Mouse (Mus musculus) intestine, embryonic 16.5 days (tissue): ENCODE measurements around the gene Tmem222. TPM values are rescaled to one million over a fixed set of nuclear protein-coding genes. Genes with fewer than 3 reads are reported as not detected.

Experiments
- ATAC-seq: fragments of 200-750 bp; cut with Nextera tagmentation; 2 replicates; pipeline ENCODE4 v1.8.0; 2017; ENCODE audit warnings: moderate TSS enrichment, moderate library complexity
- H3K27ac ChIP-seq: fragments of 300-500 bp; sonication (generic); 2 replicates; pipeline ENCODE4 v1.5.1; 2014; ENCODE audit warnings: mild to moderate bottlenecking, low read length
- H3K27me3 ChIP-seq: fragments of 300-500 bp; sonication (generic); replicated peaks from 2 replicates; pipeline ENCODE4 v1.6.1; 2014; ENCODE audit warnings: low read length, control low read depth, mixed read lengths; ENCODE audit not compliant: control insufficient read depth, insufficient read depth
- H3K36me3 ChIP-seq: fragments of 300-500 bp; sonication (generic); 2 replicates; pipeline ENCODE4 v1.6.1; 2014; ENCODE audit warnings: low read length, control low read depth; ENCODE audit not compliant: control insufficient read depth, insufficient read depth
- H3K4me1 ChIP-seq: fragments of 300-500 bp; sonication (generic); 2 replicates; pipeline ENCODE4 v1.6.1; 2014; ENCODE audit warnings: low read length, control low read depth, mixed read lengths; ENCODE audit not compliant: control insufficient read depth, insufficient read depth
- H3K4me2 ChIP-seq: fragments of 300-500 bp; sonication (generic); 2 replicates; pipeline ENCODE4 v1.6.1; 2014; ENCODE audit warnings: low read depth, low read length, control low read depth
- H3K4me3 ChIP-seq: fragments of 300-500 bp; sonication (generic); 2 replicates; pipeline ENCODE4 v1.5.1; 2014; ENCODE audit warnings: mild to moderate bottlenecking, low read length
- H3K9ac ChIP-seq: fragments of 300-500 bp; sonication (generic); 2 replicates; pipeline ENCODE4 v1.6.1; 2014; ENCODE audit warnings: low read depth, low read length
- H3K9me3 ChIP-seq: fragments of 300-500 bp; sonication (generic); 2 replicates; pipeline ENCODE4 v1.6.1; 2016; ENCODE audit warnings: low read length, control low read depth; ENCODE audit not compliant: control insufficient read depth
- WGBS: fragments of 180-500 bp; shearing (Covaris S2); extraction: QIAGEN DNeasy Blood & Tissue Kit; methylation state at CpG from one replicate; pipeline ENCODE4 v1.1.7; 2014; 5-methylcytosine and 5-hydroxymethylcytosine counted together
- polyA plus RNA-seq: library from polyadenylated mRNA; unstranded; fragments of >200 nt; fragmentation: Nextera tagmentation; extraction: Ambion mirVana; gene quantifications from 2 replicates; pipeline ENCODE4 v1.2.1, GENCODE M21; 2015

The Tmem222 gene
- polyA plus RNA-seq, 1 experiment from 2014 or later, result 75.7 TPM

DNA sequence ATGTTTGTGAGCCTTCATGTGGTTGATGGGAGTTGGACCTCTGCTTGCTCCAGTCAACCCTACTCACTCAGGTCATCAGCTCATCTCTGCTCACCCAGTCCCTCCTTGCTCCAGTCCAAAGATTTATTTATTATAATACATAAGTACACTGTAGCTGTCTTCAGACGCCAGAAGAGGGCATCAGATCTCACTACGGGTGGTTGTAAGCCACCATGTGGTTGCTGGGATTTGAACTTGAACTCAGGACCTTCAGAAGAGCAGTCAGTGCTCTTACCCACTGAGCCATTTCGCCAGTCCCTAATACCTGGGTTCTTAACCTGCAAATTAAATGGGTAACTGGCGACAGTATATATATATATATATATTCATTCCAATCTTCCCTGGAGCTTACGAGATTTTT, 42.2 kb downstream of the Tmem222 start:
- ATAC-seq, result no peak
- H3K4me3 ChIP-seq, result no peak overlapping the region
- 80% methylated on average over 5 of the region's 5 CpGs for WGBS
- no peaks in the 10 kb centered on the region for H3K36me3 ChIP-seq
- no peak overlapping the region for H3K27ac ChIP-seq
- H3K4me1 ChIP-seq, result peaks cover 2% of the 10 kb centered on the region; the same call in 1 of the 2 replicates
- H3K9me3 ChIP-seq, result no peaks in the 10 kb centered on the region
- H3K4me2 ChIP-seq, result no peak overlapping the region
- H3K27me3 ChIP-seq, result no peaks in the 10 kb centered on the region
- no peak overlapping the region for H3K9ac ChIP-seq

DNA sequence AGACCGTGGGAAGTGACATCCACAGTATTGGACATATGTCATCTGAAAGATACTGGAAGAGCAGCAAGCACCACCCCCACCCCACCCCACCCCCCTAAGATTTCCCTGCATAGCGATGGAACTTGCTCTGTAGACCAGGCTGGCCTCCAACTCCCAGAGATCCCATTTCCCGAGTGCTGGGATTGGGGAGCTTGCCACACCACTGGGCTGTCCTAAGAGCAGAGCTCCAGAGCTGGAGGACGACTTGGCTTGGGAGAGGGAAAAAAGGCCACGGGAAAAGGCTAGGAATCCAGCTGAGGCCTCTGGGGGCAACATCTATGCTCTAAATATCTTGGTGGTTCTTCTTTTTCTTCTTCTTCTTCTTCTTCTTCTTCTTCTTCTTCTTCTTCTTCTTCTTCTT, 42.8 kb downstream of the Tmem222 start:
- H3K36me3 ChIP-seq, result no peaks in the 10 kb centered on the region
- H3K4me3 ChIP-seq, result no peak overlapping the region
- H3K27me3 ChIP-seq, result no peaks in the 10 kb centered on the region
- H3K9ac ChIP-seq, result no peak overlapping the region
- no peak for ATAC-seq
- 56% methylated on average over 5 of the region's 5 CpGs for WGBS
- H3K4me2 ChIP-seq, result no peak overlapping the region
- H3K27ac ChIP-seq, result no peak overlapping the region
- H3K4me1 ChIP-seq, result no peaks in the 10 kb centered on the region
- no peaks in the 10 kb centered on the region for H3K9me3 ChIP-seq

DNA sequence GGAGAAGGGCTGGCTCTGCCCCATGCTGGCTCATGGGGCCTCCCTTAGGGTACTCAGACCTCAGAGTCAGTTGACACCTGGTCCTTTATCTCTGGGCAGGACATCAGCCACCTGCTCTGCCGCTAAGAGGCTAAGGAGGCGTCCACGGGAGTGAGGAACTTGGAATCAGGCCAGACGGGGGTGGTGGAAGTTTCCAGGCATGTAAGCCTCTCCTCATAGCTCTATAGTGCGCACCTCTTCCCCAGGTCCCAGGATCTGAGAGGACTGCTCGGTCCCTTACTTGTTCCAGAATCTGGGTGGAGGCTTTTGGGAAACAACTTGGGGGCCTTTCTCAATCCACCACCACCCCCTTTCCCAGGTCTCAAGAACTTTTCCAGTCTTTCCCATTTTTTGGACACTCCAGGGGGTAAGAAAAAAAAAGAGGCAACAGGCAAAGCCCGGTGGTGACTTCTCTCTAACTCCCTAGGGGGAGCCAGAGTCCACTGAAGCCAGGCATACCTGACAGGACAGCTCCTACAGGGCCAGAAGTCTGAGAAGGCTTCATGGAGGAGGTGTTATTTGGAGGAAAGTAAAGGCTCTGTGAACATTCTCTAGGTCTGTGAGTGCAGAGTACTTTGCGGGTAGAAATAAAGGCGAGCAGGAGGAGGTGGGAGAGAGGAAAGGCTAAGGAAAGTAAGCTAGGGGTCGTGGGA, 44.2 kb downstream of the Tmem222 start:
- no peak overlapping the region for H3K4me2 ChIP-seq
- H3K9me3 ChIP-seq, result no peaks in the 10 kb centered on the region
- H3K9ac ChIP-seq, result no peak overlapping the region
- H3K27me3 ChIP-seq, result no peaks in the 10 kb centered on the region
- no peaks in the 10 kb centered on the region for H3K36me3 ChIP-seq
- WGBS, result 32% methylated on average over 10 of the region's 10 CpGs
- H3K4me3 ChIP-seq, result no peak overlapping the region
- H3K4me1 ChIP-seq, result no peaks in the 10 kb centered on the region
- ATAC-seq, result peak; percentile 31; the same call in 1 of the 2 replicates
- H3K27ac ChIP-seq, result no peak overlapping the region

DNA sequence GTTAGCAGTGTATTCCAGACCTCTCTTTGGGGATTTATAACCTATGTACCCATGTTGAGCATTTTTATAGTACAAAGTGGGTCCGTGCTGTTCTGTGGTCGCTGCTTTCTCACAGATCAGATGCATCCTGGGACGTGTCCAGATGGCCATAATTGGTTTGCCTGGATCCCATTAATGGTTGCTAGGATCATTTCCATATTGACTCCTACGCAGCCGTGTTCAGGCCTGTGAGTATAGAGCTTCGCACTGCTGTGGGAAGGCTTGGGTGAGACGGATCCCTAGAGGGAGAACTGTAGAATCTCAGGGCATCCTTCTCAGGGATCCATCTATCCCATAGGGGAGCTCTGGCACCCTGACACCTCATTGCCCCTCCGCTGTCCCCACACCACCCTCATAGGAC, 48.0 kb downstream of the Tmem222 start:
- no peaks in the 10 kb centered on the region for H3K36me3 ChIP-seq
- no peak overlapping the region for H3K27ac ChIP-seq
- no peak overlapping the region for H3K4me2 ChIP-seq
- no peak overlapping the region for H3K9ac ChIP-seq
- WGBS, result 66% methylated on average over 8 of the region's 8 CpGs
- no peak for ATAC-seq
- no peaks in the 10 kb centered on the region for H3K4me1 ChIP-seq
- H3K4me3 ChIP-seq, result no peak overlapping the region
- H3K27me3 ChIP-seq, result no peaks in the 10 kb centered on the region
- H3K9me3 ChIP-seq, result no peaks in the 10 kb centered on the region

DNA sequence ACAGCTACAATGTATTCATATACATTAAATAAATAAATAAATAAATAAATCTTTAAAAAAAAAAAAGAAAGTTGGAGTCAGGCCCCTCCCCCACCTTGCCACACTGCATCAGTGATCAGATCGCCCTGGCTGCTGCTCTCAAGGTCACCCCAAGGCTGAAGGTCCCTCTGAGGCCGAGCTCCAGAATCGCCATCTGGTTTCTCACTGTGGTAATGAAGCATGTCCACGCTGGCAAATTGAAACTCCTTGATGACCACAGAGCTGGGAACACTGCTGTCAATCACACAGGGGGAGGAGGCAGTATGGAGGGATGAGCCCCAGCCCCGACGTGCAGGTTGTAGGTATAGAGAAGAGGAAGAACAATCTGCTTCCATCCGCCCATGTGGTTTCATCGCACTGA, 50.0 kb downstream of the Tmem222 start:
- Histone ChIP-seq H3K4me3 (no peak overlapping the region), H3K27ac (no peak overlapping the region), H3K27me3 (no peaks in the 10 kb centered on the region), H3K4me1 (no peaks in the 10 kb centered on the region), H3K36me3 (no peaks in the 10 kb centered on the region), H3K4me2 (no peak overlapping the region), H3K9ac (no peak overlapping the region), H3K9me3 (no peaks in the 10 kb centered on the region)
- no peak for ATAC-seq
- 68% methylated on average over 8 of the region's 8 CpGs for WGBS

DNA sequence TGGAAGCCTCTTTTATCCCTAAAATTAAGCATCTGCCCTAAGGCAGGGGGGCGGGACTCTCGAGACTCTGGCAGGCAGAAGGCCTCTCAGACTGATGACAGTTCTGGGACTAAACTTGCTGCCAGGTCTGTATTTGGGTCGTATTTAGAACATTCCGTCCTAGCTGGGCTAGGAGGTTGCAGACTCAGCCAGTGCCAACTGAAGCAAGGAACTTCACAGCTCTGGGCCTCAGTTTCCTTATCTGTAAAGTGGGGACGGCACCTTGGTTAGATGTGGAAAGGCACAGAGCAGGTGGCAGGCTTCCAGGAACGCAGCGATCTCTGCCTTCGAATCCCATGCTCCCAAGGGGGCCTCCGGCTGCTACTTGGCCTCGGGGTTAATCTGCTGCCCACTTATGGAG, 51.5 kb downstream of the Tmem222 start:
- Histone ChIP-seq H3K9me3 (no peaks in the 10 kb centered on the region), H3K4me3 (no peak overlapping the region), H3K27me3 (no peaks in the 10 kb centered on the region), H3K9ac (no peak overlapping the region), H3K36me3 (no peaks in the 10 kb centered on the region), H3K4me1 (no peaks in the 10 kb centered on the region), H3K27ac (no peak overlapping the region), H3K4me2 (no peak overlapping the region)
- WGBS, result 71% methylated on average over 10 of the region's 10 CpGs
- ATAC-seq, result no peak

DNA sequence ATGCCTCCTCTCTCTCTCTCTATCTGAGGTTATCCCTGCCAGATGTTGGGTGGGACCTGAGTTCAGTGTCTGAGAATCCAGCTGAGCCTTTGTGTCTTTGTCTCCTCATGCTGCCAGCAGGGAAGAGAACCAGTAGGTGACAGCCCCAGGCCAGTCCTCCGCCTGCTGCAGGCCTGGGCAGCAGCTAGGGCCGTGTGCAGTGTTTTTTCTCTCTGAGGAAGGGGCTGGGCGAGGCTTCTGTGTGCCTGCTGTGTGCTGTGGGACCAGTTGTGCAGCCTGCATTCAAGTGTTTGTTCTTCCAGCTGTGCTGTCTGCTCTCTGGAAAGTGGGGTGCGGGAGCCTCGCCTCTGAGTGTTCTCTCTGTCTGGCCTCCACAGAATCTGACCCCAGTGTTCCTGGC, 53.7 kb downstream of the Tmem222 start:
- no peak overlapping the region for H3K4me3 ChIP-seq
- ATAC-seq, result no peak
- H3K4me2 ChIP-seq, result no peak overlapping the region
- H3K9ac ChIP-seq, result no peak overlapping the region
- H3K27me3 ChIP-seq, result 0 out of 2 replicates have a peak, but pooled peaks cover 4% of the 10 kb centered on the region
- no peaks in the 10 kb centered on the region for H3K9me3 ChIP-seq
- H3K4me1 ChIP-seq, result peaks cover 6% of the 10 kb centered on the region; the same call in 1 of the 2 replicates
- H3K36me3 ChIP-seq, result no peaks in the 10 kb centered on the region
- no peak overlapping the region for H3K27ac ChIP-seq
- WGBS, result 48% methylated on average over 5 of the region's 5 CpGs

DNA sequence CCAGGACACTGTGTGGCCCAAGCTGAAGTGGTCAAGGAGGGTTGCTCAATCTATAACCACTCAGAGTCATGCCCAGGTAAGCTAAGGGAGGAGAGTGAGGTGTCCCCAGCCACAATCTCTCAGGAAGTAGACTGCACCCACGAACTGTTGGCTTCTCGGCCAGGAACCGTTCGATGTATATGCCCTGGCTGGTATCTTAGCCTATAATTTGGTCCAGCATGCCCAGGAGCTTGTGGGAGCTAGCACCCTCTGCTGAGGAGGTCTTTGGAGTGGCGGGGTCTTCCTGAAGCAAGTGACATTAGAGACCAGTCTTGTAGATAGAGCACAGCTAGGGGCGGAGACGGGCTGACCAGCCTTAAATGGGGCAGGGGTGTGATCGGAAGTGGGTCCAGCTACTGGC, 55.9 kb downstream of the Tmem222 start:
- Histone ChIP-seq H3K4me2 (no peak overlapping the region), H3K9me3 (no peaks in the 10 kb centered on the region), H3K36me3 (no peaks in the 10 kb centered on the region), H3K4me3 (no peak overlapping the region), H3K27me3 (0 out of 2 replicates have a peak, but pooled peaks cover 4% of the 10 kb centered on the region), H3K9ac (no peak overlapping the region), H3K4me1 (peaks cover 6% of the 10 kb centered on the region; the same call in 1 of the 2 replicates), H3K27ac (no peak overlapping the region)
- 88% methylated on average over 8 of the region's 8 CpGs for WGBS
- ATAC-seq, result no peak

DNA sequence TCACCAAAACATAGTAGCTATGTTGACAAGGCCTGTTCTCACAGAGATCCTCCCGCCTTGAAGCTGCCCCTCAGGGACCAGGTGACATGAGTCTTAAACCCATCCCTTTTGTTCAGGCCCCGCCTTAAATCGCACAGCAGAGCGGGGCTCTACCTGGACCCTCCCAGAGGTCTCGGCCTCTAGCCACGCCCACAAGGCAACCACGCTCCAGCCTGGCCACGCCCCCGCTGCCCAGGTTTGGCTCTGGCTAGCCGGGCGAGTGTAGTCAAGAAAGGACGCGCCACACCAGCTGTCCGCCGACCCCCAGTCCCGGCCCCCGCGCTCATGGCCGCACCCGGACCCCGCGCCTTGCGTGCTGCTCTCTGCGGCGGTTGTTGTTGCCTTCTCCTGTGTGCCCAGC, 56.9 kb downstream of the Tmem222 start:
- H3K9me3 ChIP-seq, result no peaks in the 10 kb centered on the region
- peak; percentile 65; the same call in 1 of the 2 replicates for ATAC-seq
- peaks cover 6% of the 10 kb centered on the region; the same call in 1 of the 2 replicates for H3K4me1 ChIP-seq
- peak overlapping the region; percentile 67 for H3K9ac ChIP-seq
- no peaks in the 10 kb centered on the region for H3K36me3 ChIP-seq
- WGBS, result 1% methylated on average over 25 of the region's 25 CpGs
- H3K4me3 ChIP-seq, result peak overlapping the region; percentile 48
- H3K27ac ChIP-seq, result no peak overlapping the region
- 0 out of 2 replicates have a peak, but pooled peaks cover 4% of the 10 kb centered on the region for H3K27me3 ChIP-seq
- H3K4me2 ChIP-seq, result peak overlapping the region; percentile 87

DNA sequence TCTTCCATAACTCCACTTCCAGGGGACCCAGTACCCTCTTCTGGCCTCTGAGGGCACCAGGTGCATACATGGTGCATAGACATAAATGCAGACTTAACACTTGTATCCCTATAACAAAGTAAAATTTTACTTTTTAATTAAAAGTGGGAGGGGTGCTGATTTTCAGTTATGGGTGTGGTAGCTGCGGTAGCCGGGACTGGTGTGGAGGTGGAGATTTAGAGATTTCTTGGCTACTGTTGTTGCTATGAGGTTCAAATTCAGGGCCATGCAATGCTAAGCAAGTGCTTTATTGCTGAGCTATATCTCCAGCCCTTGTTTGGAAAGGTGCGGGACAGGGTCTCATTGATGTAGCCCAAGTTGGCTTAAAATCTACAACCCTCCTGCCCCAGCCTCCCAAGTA, 58.8 kb downstream of the Tmem222 start:
- Histone ChIP-seq H3K27ac (no peak overlapping the region), H3K9ac (no peak overlapping the region), H3K9me3 (no peaks in the 10 kb centered on the region), H3K4me3 (no peak overlapping the region), H3K4me2 (no peak overlapping the region), H3K27me3 (0 out of 2 replicates have a peak, but pooled peaks cover 4% of the 10 kb centered on the region), H3K4me1 (peaks cover 6% of the 10 kb centered on the region; the same call in 1 of the 2 replicates), H3K36me3 (no peaks in the 10 kb centered on the region)
- ATAC-seq, result no peak
- WGBS, result 86% methylated on average over 3 of the region's 3 CpGs
